Mouse (Mus musculus): ENCODE data around the gene Sh3bp2. TPM values are rescaled to one million over a fixed set of nuclear protein-coding genes. Genes with fewer than 3 reads are reported as not detected.
A peak's percentile ranks its signal among the peaks of the same experiment; 100 is the strongest.

Gene Sh3bp2
- total RNA-seq (2021): 16.6 and 19.9 TPM in 2 replicates
- long read RNA-seq, partial matches to known transcripts: 2 of 2 reads
- long read RNA-seq, other reads (novel, unspliced or antisense): 0 of 2 reads

GRCm38 (mm10) chr5:34525663-34526476 lies at the start of gene Sh3bp2:
TSS of gene Sh3bp2 (plus strand) at chr5:34525838.
- peak; percentile 99 for DNase-seq

GRCm38 (mm10) chr5:34480926-34481325 lies 44.7 kb upstream of the Sh3bp2 start:
- no peak for DNase-seq

- DNase-seq: no peak
These were observed 39.9 kb upstream of the Sh3bp2 start for GRCm38 (mm10) chr5:34485731-34486130.

- no peak for DNase-seq
These were observed 38.1 kb upstream of the Sh3bp2 start for GRCm38 (mm10) chr5:34487320-34488090.

GRCm38 (mm10) chr5:34488741-34489417 lies 36.8 kb upstream of the Sh3bp2 start:
- DNase-seq: no peak

- DNase-seq: no peak
These were observed 36.2 kb upstream of the Sh3bp2 start for GRCm38 (mm10) chr5:34489418-34489787.

- no peak for DNase-seq
These were observed 28.9 kb upstream of the Sh3bp2 start for GRCm38 (mm10) chr5:34496745-34497144.

GRCm38 (mm10) chr5:34500886-34501285 lies 24.8 kb upstream of the Sh3bp2 start:
- no peak for DNase-seq

GRCm38 (mm10) chr5:34501588-34501987 lies 24.1 kb upstream of the Sh3bp2 start:
- no peak for DNase-seq

- no peak for DNase-seq
These were observed 23.2 kb upstream of the Sh3bp2 start for GRCm38 (mm10) chr5:34502411-34502810.

GRCm38 (mm10) chr5:34502821-34503220 lies 22.8 kb upstream of the Sh3bp2 start:
- no peak for DNase-seq

GRCm38 (mm10) chr5:34512486-34512885 lies 13.2 kb upstream of the Sh3bp2 start:
- DNase-seq: no peak

- DNase-seq: peak; percentile 97
These were observed 12.0 kb upstream of the Sh3bp2 start, which contains the start of gene Tnip2 for GRCm38 (mm10) chr5:34513466-34514217. TSS of gene Tnip2 (minus strand) at chr5:34513991.

GRCm38 (mm10) chr5:34514218-34514566 lies 11.4 kb upstream of the Sh3bp2 start:
- no peak for DNase-seq

GRCm38 (mm10) chr5:34515096-34515495 lies 10.5 kb upstream of the Sh3bp2 start:
- DNase-seq: no peak

- peak; percentile 88 for DNase-seq
These were observed 7.7 kb upstream of the Sh3bp2 start for GRCm38 (mm10) chr5:34517913-34518312.

- no peak for DNase-seq
These were observed 6.2 kb upstream of the Sh3bp2 start for GRCm38 (mm10) chr5:34519389-34519910.

- no peak for DNase-seq
These were observed 5.0 kb upstream of the Sh3bp2 start for GRCm38 (mm10) chr5:34520458-34521209.

- no peak for DNase-seq
These were observed 4.3 kb upstream of the Sh3bp2 start for GRCm38 (mm10) chr5:34521337-34521736.

- no peak for DNase-seq
These were observed 1.6 kb upstream of the Sh3bp2 start for GRCm38 (mm10) chr5:34523958-34524485.

- DNase-seq: no peak
These were observed 1.1 kb upstream of the Sh3bp2 start for GRCm38 (mm10) chr5:34524511-34524910.

Data from adrenal gland, postnatal 25 days (tissue).